Mouse (Mus musculus) thymus, adult 2 months (tissue): ENCODE results near the gene Tifa. TPM values are rescaled to one million over a fixed set of nuclear protein-coding genes. Genes with fewer than 3 reads are reported as not detected.
A peak's percentile ranks its signal among the peaks of the same experiment; 100 is the strongest.

Source experiments
- DNase-seq: peaks from one replicate; pipeline ENCODE4 v3.0.0; 2021
- H3K27ac ChIP-seq: fragments of 200-500 bp; 2 replicates; pipeline ENCODE4 v1.5.1; 2012; ENCODE audit warnings: low read length, control low read depth; ENCODE audit not compliant: control insufficient read depth, insufficient read depth
- H3K27me3 ChIP-seq: fragments of 200-500 bp; 2 replicates; pipeline ENCODE4 v1.6.1; 2012; ENCODE audit warnings: mild to moderate bottlenecking, low read length, moderate library complexity, mixed read lengths; ENCODE audit not compliant: control insufficient read depth, insufficient read depth
- H3K36me3 ChIP-seq: fragments of 200-500 bp; 2 replicates; pipeline ENCODE4 v1.6.1; 2012; ENCODE audit warnings: mild to moderate bottlenecking, low read length, moderate library complexity; ENCODE audit not compliant: control insufficient read depth, insufficient read depth
- H3K4me1 ChIP-seq: fragments of 200-500 bp; replicated peaks from 2 replicates; pipeline ENCODE4 v1.6.1; 2012; ENCODE audit warnings: low read length; ENCODE audit not compliant: control insufficient read depth, insufficient read depth
- H3K4me3 ChIP-seq: fragments of 200-500 bp; 2 replicates; pipeline ENCODE4 v1.5.1; 2012; ENCODE audit warnings: mild to moderate bottlenecking, low read length, control low read depth, moderate library complexity; ENCODE audit not compliant: control insufficient read depth, insufficient read depth
- CTCF ChIP-seq: fragments of 200-500 bp; IDR thresholded peaks from 2 replicates; pipeline ENCODE4 v1.5.1; 2012; ENCODE audit warnings: mild to moderate bottlenecking, control low read depth, low read length, moderate library complexity, borderline replicate concordance; ENCODE audit not compliant: control insufficient read depth, poor library complexity, insufficient read depth; ENCODE audit errors: extremely low read depth
- POLR2A ChIP-seq: fragments of 200-500 bp; IDR thresholded peaks from 2 replicates; pipeline ENCODE4 v1.6.1; 2012; ENCODE audit warnings: mild to moderate bottlenecking, low read length, control low read depth, moderate library complexity; ENCODE audit not compliant: control insufficient read depth, poor library complexity, insufficient read depth; ENCODE audit errors: extremely low read depth
- WGBS: fragments of 180-500 bp; shearing (Covaris S2); methylation state at CpG from one replicate; pipeline ENCODE4 v1.1.7; 2018; 5-methylcytosine and 5-hydroxymethylcytosine counted together
- polyA plus RNA-seq: library from polyadenylated mRNA; depleted of rRNA; stranded (reverse); fragments of >200 nt; gene quantifications from 2 replicates; pipeline ENCODE4 v1.2.3, GENCODE M21; 2012

Tifa gene
- polyA plus RNA-seq, 1 experiment, result 2.5 TPM

DNA sequence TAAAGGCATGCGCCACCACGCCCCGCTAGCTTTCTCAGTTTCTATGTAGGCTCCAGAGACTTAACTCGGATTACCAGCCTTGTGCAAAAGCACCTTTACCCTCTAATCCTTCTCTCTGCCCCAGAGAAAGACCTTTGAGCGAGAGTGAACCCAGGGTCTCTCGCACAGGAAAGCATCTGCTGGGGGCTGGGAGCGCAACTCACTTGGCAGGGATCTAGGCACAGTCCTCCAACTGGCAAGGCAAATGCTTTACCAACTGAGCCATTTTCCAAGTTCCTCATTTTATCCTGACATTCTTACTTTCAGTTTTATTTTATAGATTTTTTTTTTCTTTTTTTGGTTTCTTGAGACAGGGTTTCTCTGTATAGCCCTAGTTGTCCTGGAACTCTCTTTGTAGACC lies 3.4 kb downstream of the Tifa start:
- 68% methylated on average over 7 of the region's 7 CpGs for WGBS
- TF ChIP-seq CTCF (no peak), POLR2A (no peak)
- Histone ChIP-seq H3K4me3 (no peak overlapping the region), H3K27ac (no peak overlapping the region), H3K27me3 (no peaks in the 10 kb centered on the region; the same call in 1 of the 2 replicates), H3K36me3 (no peaks in the 10 kb centered on the region), H3K4me1 (peaks cover 17% of the 10 kb centered on the region)
- DNase-seq, result no peak

DNA sequence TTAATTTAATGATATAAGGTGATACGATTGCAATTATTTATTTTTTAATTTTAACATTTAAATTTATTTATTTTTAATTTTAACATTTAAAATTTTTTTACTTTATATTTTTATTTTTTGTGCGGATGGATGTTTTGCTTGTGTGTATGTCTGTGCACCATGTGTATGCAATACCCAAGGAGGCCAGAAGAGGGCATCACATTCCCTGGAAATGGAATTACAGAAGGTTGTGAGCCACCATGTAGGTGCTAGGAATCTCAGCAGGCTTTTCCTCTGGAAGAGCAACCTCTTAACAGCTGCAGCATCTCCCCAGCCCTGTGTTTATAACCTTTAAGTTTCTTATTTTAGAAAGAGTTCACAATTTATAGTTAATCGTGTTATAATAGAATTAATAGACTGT lies 6.2 kb downstream of the Tifa start:
- H3K27ac ChIP-seq, result no peak overlapping the region
- no peak for TF ChIP-seq POLR2A
- no peak for TF ChIP-seq CTCF
- H3K27me3 ChIP-seq, result no peaks in the 10 kb centered on the region
- DNase-seq, result peak; percentile 8
- no peaks in the 10 kb centered on the region for H3K36me3 ChIP-seq
- H3K4me1 ChIP-seq, result peaks cover 9% of the 10 kb centered on the region
- no peak overlapping the region for H3K4me3 ChIP-seq
- 98% methylated on average over 3 of the region's 3 CpGs for WGBS

DNA sequence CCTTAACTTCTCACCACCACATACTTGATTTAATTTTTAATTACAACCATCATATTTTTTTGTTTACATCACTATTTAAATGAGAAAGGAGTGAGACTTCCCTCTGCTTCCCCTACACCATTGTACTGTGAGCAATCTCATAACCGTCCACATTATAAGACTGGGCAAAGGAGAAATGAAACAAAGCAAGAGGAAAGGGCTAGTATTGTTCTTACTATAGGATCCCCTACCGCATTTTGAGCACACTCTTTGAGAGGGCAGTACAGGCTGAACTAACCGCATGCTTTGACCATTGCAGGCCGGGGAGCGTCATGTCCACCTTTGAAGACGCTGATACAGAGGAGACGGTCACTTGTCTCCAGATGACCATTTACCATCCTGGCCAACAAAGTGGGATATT lies 6.7 kb downstream of the Tifa start:
- H3K27me3 ChIP-seq, result no peaks in the 10 kb centered on the region
- 95% methylated on average over 7 of the region's 7 CpGs for WGBS
- TF ChIP-seq CTCF (no peak), POLR2A (no peak)
- H3K27ac ChIP-seq, result no peak overlapping the region
- H3K36me3 ChIP-seq, result no peaks in the 10 kb centered on the region
- peaks cover 5% of the 10 kb centered on the region for H3K4me1 ChIP-seq
- DNase-seq, result no peak
- no peak overlapping the region for H3K4me3 ChIP-seq

DNA sequence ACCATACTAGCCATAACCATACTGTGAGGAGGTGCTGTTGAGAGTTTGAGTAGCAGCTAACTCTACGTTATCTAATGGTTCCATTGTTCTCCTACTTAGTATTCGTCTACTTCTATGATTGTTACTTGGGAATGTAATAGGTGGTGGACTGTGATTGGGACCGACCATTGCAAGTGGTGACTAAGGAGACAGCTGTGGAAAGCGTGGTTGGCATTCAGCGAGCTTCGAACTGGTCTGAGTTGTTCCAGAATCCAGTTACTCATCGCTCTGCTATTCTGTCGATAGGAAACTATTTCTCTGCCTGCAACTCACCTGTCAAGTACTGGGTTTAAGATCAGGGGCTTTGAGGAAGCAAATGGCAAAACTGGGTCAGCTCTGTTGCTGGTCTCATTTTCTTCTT lies 11.6 kb downstream of the Tifa start:
- no peak overlapping the region for H3K4me3 ChIP-seq
- H3K36me3 ChIP-seq, result no peaks in the 10 kb centered on the region
- no peak overlapping the region for H3K27ac ChIP-seq
- no peak for DNase-seq
- TF ChIP-seq CTCF (no peak), POLR2A (no peak)
- H3K27me3 ChIP-seq, result no peaks in the 10 kb centered on the region
- no peaks in the 10 kb centered on the region for H3K4me1 ChIP-seq
- 96% methylated on average over 8 of the region's 8 CpGs for WGBS

DNA sequence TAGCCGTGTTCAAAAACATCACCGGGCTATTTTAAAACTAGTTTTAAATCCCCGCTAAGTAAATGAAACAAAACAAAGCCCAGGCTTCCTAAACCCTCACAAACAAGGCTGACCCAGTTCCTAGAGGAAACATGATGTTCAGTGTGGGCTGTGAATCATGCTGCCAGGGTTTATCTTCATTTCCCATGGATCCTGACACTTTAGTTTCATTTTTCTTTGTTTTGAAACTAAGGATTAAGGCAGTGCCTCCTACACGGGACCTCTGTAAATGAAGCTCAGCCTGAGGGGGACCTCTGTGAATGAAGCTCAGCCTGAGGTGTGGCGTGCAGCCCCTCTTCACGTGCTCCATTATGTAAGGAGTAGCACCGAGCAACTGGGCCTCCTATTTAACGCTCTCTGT lies 13.2 kb downstream of the Tifa start:
- H3K4me1 ChIP-seq, result no peaks in the 10 kb centered on the region
- DNase-seq, result no peak
- no peak overlapping the region for H3K27ac ChIP-seq
- H3K4me3 ChIP-seq, result no peak overlapping the region
- 74% methylated on average over 8 of the region's 8 CpGs for WGBS
- TF ChIP-seq CTCF (no peak), POLR2A (no peak)
- peaks cover 5% of the 10 kb centered on the region for H3K36me3 ChIP-seq
- H3K27me3 ChIP-seq, result no peaks in the 10 kb centered on the region

- H3K36me3 ChIP-seq, result peaks cover 17% of the 10 kb centered on the region
- H3K4me1 ChIP-seq, result no peaks in the 10 kb centered on the region
- H3K27ac ChIP-seq, result no peak overlapping the region
- WGBS, result 99% methylated on average over 4 of the region's 4 CpGs
- DNase-seq, result no peak
- TF ChIP-seq POLR2A, result no peak
- no peak for TF ChIP-seq CTCF
- no peak overlapping the region for H3K4me3 ChIP-seq
- no peaks in the 10 kb centered on the region for H3K27me3 ChIP-seq
Measured at GRCm38 (mm10) chr3:127804439-127804838, 14.8 kb downstream of the Tifa start.

DNA sequence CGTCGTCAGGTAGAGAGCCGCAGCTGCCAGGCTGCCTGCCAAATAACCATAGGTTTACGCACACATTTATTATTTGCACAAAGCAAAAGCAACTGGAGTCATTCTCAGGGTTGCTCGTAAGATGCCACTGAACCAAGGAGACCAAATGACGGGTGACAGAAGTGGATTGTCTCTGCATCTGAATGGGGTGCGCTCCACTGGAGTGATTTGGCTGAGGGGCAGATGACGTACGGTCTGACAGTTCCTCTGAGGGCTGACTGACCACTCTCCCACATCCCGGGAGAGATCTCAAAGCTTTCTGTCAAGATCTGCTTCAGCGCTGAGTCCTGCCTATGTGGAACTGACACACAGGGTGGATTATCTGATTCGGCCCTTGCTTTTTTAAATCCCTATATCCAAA lies 15.5 kb downstream of the Tifa start:
- TF ChIP-seq POLR2A (no peak), CTCF (no peak)
- Histone ChIP-seq H3K36me3 (peaks cover 17% of the 10 kb centered on the region), H3K4me3 (no peak overlapping the region)

More for the DNA sequence above, 15.5 kb downstream of the Tifa start:
- Histone ChIP-seq H3K4me1 (no peaks in the 10 kb centered on the region), H3K27me3 (no peaks in the 10 kb centered on the region), H3K27ac (no peak overlapping the region)
- no peak for DNase-seq
- WGBS, result 96% methylated on average over 12 of the region's 12 CpGs
